Mouse (Mus musculus) olfactory bulb, adult 2 months (tissue): Measurements from ENCODE around the gene Gm10318.

Experiments used
- CTCF ChIP-seq: fragments of 200-500 bp; IDR thresholded peaks from 2 replicates; pipeline ENCODE4 v1.5.1; 2012; ENCODE audit warnings: low read depth, mild to moderate bottlenecking, low read length, moderate library complexity; ENCODE audit not compliant: insufficient read depth
- POLR2A ChIP-seq: fragments of 200-500 bp; IDR thresholded peaks from 2 replicates; pipeline ENCODE4 v1.6.1; 2012; ENCODE audit warnings: mild to moderate bottlenecking, low read depth, low read length, moderate library complexity; ENCODE audit not compliant: insufficient read depth

DNA sequence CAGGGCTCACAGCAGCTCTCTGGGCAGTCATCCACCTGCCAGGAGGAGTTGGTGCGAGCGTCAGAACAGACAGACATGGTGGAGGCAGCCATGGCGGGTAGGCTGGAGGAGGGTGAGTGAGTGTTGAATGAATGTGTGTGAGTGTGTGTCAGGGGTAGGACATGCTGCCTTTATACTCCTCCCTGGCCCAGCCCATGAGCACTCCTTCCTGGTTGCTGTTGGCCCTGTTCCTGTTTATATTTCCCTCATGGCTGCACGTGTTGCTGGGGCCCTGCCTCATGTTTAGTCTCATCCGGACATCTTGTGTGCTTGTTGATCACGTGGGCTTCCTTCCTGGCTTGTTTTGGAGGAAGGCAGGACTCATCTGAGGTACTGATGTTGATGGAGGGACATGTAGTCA lies 25.7 kb upstream of the Gm10318 start, which contains the start of gene Krtap10-4:
- TF ChIP-seq CTCF (no peak), POLR2A (no peak)
